Mouse (Mus musculus) cerebral cortex, adult 2 months (tissue): ENCODE results near the gene Gm10260.

Experiments used
- WGBS: fragments of 180-500 bp; shearing (Covaris S2); methylation state at CpG from one replicate; pipeline ENCODE4 v1.1.7; 2018; 5-methylcytosine and 5-hydroxymethylcytosine counted together

Gm10260 gene

DNA sequence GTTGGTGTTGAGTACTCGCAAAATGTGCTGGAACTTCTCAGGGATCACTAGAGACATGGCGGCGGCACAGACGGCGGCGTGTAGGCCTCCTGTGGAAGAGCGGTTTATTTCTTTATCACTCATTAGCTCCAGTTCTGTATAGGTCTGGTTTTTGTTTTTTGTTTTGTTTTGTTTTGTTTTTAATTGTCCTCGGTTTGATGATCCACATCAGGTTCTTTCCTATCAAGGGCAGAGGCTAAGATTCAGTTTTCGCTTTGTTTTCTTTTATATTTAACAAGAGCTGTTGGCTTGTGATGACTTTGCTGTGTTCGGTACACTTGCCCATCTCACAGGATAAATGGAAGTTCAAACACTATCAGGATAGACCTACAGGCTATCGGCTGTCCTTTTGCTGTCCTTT is at the start of gene Gm10260:
TSS of gene Gm10260 (minus strand) at position 101 of the 400 bp plus-strand sequence.
- WGBS, result 95% methylated on average over 11 of the region's 11 CpGs

DNA sequence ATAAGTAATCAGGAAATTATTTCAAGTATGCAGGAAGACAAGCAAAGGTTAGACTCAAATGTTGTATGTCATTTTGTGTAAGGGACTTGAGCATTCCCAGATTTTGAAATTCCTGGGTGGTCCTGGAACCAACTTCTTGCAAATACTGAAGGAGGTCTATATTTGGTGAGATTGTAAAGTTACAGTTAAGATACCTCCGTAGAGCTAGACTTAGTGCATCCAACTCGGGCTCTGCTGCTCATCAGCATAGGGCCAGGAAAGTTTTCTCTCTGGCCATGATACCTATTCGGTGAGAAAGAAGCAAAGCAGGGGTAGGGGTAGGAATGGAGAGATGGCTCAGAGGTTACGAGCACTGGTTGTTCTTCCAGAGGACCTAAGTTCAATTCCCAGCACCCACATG is 49.4 kb upstream of the Gm10260 start:
- 95% methylated on average over 4 of the region's 4 CpGs for WGBS

DNA sequence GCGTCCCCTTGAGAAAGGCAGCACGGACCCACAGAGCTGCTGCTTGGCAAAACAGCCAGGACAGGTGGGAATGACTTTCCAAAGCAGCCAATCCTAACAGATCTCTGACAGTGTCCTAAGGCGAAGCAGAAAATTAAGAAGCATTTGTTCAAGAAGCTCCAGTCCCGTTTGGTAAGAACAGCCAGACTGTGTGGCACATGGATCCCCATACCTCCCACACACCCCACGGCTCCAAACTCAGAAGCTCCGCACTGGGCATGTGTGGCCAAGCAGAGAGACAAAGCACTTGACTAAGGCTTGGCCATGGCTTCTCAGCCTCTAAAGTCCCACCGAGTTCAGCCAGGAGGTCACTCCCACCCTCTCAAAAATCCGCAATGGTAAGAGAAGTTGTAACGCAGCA is 45.5 kb upstream of the Gm10260 start:
- 70% methylated on average over 9 of the region's 9 CpGs for WGBS

DNA sequence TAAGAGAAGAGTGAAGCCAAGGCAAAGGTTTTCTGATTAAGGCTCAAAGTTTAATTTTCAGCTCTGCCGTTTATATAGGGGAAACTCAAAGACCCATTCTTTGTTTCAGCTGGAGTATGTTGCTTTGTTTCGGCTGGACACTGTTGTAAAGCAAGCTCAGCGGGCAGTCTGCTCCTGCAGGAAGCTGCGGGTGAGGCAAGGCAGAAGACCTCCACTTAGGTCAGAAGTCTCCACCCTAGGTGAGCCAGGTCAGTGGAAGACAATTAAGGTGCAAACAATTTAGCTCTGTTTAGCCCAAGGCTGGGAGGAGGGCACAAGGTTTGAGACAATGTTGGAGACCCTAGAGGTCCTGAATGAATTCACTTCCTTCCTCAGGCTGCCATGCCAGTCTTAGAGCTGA is 42.0 kb upstream of the Gm10260 start:
- WGBS, result 79% methylated on average over 4 of the region's 4 CpGs

DNA sequence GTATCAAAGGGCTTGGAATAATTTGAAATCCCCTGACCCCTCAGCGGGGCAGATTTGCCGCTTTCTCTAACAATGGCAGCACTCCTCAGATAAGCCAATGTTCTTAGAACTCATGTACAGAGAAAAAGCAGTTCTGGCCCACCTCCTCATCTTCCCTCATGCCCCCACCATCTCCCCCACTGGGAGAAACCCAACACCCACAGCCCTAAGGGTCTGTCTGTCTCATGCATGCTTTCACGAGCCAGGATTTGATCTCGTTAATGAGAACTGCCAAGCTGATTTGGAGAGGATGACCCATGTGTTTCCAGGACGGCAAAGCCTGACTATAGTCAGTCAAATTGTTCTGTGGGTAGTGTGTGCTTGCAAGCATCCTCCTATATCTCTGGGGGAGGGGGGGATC is 37.0 kb upstream of the Gm10260 start:
- WGBS, result 83% methylated on average over 5 of the region's 5 CpGs

DNA sequence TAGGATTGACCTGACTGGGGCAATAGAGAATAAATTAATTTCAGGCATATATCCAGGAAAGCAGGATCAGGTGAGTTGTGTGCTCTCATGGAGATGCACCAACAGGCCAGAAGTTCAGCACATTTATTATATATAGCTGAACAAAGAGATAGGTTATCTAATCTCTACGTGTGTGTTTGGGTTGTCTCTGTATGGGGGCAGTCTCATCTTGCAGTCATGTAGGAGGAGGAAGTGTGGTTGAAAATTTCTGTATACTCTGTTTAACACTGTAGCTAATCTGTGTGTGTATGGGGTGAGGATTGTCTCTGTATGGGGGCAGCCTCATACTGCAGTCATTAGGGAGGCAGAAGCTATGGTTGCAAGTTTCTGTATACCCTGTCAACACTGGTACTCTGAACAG is 34.3 kb upstream of the Gm10260 start:
- WGBS, result 57% methylated on average over 1 of the region's 1 CpGs

DNA sequence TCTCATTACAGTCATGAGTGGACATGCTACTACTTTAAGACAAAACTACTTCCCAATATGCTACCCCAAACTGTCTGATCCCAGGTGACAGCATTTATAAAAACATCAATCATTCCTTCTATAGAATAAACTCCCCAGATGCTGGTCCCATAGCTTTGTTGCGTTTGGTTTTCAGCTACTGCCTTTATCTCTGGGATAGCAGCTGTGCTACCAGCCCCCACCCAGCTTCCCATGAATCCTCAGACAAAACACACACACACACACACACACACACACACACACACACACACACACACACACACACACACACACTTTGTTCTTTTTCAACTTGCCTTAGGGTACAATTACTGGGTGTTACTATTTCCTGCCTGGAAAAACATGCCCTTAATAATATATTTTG is 33.5 kb upstream of the Gm10260 start:
- WGBS, result 73% methylated on average over 1 of the region's 1 CpGs

DNA sequence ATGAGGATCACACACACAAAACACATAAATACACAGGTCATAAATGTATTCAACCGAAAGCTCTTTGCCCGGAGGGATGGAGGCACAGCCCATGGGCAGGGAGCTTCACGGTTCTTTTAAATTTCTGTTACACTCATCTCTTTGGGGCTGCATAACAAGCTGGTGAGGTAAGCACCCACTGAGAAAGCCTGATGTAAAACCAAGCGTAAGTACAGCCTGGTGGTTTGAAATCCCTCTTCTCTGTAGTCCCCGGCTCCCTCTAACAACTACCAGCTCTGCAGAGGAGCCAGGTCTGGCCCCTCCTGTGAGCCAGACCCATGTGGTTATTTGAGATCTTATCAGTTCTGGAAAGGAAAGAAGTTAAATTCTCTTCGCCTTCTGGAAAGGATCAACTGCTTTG is 31.2 kb upstream of the Gm10260 start:
- WGBS, result 80% methylated on average over 6 of the region's 6 CpGs

DNA sequence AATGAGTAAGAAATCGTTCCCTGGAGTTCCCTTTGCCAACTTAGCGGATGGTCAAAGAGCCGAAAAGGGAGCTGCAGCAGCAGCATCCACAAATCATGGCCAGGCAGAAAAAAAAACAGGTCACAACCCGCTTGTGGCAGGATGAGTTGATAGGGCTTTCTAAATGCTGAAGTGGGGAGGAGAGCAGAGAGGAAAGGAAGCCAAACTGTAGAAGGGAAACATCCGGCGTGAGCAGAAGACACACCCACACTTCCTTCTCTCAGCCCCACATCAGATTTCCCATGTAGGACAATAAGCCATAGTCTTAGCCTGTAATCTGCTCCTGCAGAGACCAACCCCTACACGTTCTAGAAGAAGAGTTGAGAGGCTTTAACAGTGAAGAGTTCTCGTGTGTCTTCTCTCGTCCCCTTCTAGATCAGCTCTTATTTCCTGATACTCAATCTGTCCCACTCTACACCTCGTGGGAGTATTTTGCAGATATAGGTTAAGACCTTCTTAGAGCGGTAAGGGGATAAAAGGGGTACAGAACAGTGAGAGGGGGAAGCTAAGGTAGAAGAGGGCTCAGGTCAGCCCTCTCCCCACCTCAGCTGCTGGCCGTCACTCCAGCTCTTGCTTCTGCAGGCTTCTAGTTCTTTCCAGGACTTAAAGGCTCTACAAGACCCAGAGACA is 29.5 kb upstream of the Gm10260 start:
- WGBS, result 75% methylated on average over 12 of the region's 12 CpGs

DNA sequence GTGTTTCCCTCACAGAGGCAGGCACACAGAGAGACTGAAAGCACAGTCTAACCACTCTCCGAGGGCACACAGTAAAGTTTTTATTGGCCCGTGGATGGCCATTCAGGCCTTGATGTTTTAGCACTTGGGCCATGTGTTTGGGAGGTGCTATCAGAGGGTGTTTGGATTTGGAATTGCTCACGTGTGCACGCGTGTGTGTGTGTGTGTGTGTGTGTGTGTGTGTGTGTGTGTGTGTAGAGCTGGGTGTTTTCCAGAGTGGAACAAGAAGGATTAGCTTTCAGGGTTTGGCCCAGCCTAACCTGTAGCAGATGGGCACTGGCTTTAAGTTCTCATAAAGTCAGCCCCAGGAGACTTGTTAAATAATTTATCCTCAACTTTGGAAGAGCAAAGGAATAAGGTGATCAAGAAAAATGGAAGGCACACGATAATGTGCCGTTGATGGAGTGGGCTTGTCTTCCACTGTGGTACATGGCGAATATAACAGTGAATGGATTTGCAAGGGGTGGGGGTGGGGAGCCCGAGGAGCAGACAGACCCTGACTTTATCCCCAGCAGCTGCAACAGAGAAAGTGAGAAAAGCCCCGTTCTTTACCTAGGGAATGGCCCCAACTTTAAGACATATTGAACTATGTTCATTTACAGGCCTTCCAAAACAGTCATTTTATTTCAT is 24.9 kb upstream of the Gm10260 start:
- 84% methylated on average over 10 of the region's 10 CpGs for WGBS

DNA sequence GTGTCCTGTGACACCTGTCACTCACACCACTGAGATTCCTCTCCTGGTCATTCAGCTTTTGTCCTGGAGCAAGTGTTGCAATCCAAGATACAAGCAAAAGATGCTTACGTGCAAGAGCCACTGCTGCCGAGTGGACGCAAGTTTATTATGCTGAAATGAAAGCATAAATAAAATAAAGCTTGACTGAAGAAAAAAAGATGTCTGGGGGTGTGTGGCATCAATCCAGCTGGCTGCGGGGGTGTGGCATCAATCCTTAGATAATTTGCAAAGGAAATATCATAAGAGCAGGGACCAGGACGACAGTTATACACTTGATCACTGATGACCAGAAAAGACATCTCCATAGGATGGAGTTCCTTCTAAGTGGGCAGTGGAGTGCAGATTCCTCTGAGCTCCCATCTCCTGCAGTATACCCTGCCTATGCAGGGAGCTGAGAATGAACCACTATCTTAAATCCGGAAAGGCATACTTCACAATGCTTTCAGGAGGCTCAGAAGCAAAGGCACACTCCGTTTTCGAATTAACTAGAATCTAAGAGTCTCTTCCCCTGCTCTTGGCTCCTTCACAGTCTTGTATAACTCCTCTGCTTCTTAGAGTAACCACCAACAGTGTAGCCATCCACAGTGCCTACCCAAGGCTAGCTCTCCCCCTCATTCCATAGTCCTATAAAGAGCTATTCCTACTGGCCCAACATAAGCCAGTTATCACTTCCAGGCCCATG is 23.2 kb upstream of the Gm10260 start:
- 59% methylated on average over 8 of the region's 8 CpGs for WGBS

DNA sequence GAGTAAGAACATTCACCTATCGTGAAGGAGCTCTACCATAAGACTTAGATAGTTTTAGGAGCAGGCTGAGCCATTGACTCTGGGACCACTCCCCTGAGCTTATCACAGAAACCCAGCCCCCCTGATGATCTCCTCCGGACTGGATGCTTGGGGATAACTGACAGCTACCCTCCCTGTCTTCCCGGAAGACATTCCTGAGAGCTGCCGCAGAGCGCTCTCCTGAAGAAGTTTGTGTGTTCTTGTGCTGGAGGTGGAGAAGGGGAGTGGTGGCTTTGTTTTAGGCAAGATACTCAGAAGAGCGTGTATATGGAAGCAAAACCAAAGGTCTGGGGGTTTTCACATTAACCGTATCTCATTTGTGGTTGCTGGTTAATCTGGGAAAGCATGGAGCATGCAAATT is 21.6 kb upstream of the Gm10260 start:
- WGBS, result 78% methylated on average over 7 of the region's 7 CpGs

DNA sequence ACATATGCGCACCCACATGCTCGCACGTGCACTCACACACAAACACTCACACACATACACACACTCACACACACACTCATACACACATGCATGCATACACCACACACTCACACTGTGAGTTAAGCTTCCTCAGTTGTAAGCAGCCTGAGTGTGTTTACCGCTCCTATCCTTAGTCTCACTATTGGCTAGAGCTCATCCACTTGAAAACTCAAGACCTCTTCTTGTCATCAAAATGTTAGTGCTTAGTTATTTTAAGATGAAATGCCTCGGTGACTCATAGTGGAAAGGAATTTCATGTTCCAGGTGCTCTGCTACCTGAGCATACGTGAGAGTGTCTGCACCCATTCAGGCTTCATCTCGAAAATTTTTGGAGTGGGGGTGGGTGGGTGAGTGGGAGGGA is 21.2 kb upstream of the Gm10260 start:
- 76% methylated on average over 7 of the region's 7 CpGs for WGBS

DNA sequence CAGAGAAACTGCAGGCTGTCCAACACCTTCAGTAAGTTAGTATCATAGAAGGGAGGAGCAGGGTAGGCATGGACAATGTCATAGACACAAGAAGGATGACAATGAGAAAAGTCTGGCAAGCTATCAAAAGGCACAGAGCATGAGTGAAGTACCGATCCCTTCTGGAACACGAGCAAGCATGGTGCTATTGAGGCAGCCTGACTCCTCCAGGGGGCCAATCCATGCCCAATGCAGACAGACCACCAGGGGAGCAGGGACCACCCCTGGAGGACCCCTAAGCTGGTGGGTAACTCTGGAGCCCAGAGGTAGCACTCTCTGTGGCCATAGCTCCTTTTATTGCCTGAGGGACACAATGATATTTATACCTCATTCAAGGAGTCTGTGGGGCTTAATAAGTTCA is 20.1 kb upstream of the Gm10260 start:
- 58% methylated on average over 2 of the region's 2 CpGs for WGBS

DNA sequence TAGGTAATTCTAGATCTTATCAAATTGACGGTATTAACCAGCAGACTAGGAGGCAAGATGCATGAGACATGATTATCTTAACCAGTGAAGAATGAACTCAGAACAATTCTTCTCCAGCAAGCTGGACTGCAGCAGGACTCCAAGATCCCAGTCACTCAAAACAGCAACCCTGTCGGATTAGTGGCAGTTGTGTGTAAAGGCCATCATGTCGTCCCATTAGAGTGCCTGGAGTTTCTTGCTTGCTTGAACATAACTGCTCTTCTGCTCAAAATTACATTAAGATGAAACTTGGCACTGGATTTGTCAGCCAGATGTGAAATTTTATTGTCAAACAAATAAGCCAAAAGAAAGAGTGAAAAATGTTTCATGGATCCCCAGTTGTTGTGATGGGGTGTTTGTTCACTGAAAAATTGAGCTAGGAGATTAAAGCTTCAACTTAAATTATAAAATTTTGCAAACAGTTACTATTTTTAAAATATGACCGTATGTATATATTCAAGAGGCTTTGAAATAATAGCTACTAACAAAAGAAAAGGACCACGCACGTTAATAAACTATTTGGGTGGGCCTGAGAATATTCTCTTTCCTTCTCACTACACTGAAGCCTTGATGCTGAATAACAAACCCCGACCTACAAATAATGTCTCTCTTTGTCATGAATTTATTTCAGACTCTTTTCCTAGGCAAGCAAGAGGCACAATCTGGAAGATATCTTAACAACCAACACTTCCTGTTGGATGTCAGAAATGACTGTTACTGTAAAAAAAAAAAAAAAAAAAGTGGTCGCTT is 19.4 kb upstream of the Gm10260 start:
- WGBS, result 75% methylated on average over 8 of the region's 8 CpGs

DNA sequence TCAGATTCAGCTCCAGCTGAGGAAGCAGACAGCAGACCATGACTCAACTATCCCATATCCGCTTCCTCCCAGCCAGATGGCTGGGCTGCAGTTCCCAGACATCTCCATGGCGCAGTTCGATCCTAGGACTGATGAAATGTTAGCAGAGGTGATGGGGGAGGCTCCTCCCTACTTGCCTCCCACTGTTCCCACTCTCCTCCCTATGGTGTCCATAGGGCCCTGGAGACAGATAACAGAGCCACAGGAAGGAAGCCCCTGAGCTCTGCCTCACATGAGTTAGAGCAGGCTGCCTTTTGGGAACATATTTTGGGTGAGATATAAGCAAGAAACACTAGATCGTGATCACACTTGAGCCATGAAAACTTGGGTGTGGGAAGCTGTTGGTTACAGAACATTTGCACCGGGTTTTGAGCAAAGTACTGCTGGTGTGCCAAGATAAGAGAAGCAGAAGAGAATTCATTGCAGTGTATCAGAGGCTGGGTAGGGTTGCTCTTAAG is 18.3 kb upstream of the Gm10260 start:
- WGBS, result 51% methylated on average over 5 of the region's 5 CpGs

DNA sequence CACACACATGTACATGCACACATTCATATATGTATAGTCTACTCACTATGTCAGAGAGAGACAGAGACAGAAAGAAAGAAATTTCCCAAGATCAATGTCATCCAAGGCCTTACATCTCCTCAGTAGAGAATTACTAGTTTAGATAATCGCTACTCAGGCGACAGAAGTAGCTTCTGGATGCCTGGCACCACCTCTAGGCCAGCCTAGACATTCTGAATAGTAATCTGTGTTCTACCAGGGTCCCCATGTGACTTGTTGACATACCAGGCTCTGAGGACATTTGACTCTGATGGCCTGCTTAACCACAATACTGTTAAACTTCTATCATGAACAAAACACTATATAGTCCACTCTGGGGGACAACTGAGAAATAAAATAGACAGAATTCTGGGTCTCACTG is 17.2 kb upstream of the Gm10260 start:
- 75% methylated on average over 2 of the region's 2 CpGs for WGBS

DNA sequence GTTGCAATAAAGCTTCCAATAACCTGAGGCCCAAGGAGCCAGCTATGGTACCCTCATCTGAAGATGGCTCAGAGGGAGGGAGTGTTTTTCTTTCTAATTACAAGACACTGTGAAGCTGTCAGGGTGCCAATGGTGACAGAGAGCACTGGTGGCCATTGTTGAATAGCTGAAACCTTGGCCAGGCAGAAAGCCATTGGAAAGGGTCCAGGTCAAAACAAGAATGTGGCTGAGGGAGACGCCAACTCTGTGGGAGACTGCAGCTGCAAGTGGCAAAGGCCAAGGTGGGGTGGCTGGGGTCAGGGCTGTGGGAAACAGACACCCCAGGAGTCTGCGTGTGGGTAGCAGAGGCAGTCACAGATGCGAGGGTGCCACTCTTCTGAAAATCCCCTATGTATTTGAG is 16.3 kb upstream of the Gm10260 start:
- WGBS, result 52% methylated on average over 3 of the region's 3 CpGs

DNA sequence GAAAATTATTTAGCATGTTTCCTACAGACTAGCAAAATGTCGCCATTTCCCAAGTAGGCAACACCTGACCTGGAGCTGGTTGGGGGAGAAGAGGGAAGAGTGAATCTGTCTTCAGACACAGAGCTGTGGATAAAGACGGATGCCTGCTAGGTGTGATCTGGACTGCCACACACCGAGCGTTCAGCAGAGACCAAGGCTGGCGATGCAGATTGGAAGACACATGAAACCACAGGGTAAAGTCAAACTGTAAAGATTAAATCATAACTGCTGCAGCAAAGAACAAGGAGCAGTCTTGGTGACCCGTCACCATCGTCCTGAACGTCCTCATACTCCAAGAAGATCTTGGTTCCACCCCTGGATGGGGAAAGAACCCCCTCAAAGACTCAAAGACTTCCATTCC is 15.5 kb upstream of the Gm10260 start:
- WGBS, result 94% methylated on average over 8 of the region's 8 CpGs

DNA sequence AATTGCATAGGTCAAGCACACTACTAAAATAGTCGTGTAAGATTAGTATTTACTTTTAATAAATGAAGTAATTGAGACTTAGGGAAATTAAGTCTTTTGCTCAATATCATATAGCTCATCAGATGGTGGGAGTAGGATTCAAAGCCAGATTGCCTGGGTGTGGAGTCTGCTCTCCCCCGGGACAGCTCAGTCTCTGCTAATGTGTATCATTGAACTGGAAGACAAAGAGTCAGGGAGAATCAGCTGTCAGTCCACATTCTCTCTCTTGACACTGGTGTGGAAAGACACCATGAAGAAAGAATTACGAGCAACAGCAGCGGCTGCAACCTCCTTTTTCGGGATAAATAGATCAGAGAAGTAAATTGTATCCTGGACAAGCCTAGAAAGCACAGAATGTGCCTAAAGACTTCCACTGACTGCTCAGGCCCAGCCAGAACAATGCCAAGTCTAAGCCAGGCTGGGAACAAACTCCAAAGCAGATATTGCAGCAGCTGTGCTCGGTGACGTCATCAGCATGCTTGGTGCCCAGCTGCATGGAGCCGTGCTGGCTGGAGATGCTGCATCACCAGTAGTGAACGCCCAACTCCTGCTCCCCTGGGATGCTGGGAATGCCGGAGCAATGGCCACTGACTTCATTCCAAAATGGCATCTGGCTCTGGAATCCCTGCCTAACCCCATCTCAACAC is 14.5 kb upstream of the Gm10260 start:
- 50% methylated on average over 10 of the region's 10 CpGs for WGBS

DNA sequence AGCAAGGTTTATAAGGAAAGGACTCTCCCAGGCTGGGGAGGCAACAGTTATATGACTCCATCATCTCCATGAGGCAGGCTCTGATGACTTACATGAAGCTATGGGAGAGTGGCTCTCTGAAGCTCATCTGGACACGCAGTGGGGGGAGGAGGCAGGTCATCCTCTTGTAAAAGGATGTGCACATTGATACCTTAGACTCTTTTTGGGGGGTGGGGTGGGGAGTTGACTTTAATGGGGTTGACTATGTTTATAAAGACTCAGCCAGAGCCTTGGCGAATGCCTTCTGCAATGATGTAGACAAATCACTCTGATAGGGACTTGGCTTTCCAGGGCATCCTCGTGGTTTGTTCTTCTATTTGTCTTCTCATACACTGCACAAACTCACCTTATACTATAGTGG is 8.8 kb upstream of the Gm10260 start:
- WGBS, result 90% methylated on average over 3 of the region's 3 CpGs

DNA sequence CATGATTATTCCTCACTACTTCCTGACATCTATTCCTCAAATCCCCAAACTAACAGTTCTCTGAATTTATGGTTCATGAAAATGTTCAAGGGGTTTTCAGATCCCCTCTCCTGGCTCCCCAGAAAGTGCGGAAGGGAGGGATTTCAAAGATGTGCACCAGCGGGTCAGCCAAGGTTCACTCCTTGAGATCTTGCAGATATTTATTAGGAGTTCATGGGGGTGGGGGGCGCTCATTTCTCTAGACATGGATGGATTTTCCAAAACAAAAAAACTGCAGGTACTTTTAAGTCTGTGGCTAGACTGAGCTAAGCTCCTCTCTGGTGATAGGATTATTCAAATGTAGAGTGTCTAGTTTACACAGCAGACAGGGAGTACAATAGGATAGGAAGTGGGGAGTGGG is 8.4 kb upstream of the Gm10260 start:
- 85% methylated on average over 3 of the region's 3 CpGs for WGBS
